Mouse (Mus musculus) hindbrain, embryonic 11.5 days (tissue): ENCODE measurements around the gene Osbpl3. TPM values are rescaled to one million over a fixed set of nuclear protein-coding genes. Genes with fewer than 3 reads are reported as not detected.

Experiments
- ATAC-seq: fragments of 200-750 bp; cut with Nextera tagmentation; 2 replicates; pipeline ENCODE4 v1.8.0; 2017; ENCODE audit warnings: mild to moderate bottlenecking, moderate TSS enrichment, moderate library complexity; ENCODE audit not compliant: low FRiP score
- DNase-seq: peaks from one replicate; pipeline ENCODE4 v3.0.0-alpha.2; 2015; ENCODE audit warnings: low spot score
- H3K27ac ChIP-seq: fragments of 300-500 bp; sonication (generic); 2 replicates; pipeline ENCODE4 v1.5.1; 2014; ENCODE audit warnings: mild to moderate bottlenecking, low read depth, low read length
- H3K27me3 ChIP-seq: fragments of 300-500 bp; sonication (generic); 2 replicates; pipeline ENCODE4 v1.6.1; 2014; ENCODE audit warnings: mild to moderate bottlenecking, low read length, moderate library complexity, mixed read lengths; ENCODE audit not compliant: control insufficient read depth, insufficient read depth
- H3K36me3 ChIP-seq: fragments of 300-500 bp; sonication (generic); 2 replicates; pipeline ENCODE4 v1.6.1; 2014; ENCODE audit warnings: mild to moderate bottlenecking, low read length, moderate library complexity, mixed read lengths; ENCODE audit not compliant: control insufficient read depth, insufficient read depth
- H3K4me1 ChIP-seq: fragments of 300-500 bp; sonication (generic); replicated peaks from 2 replicates; pipeline ENCODE4 v1.6.1; 2014; ENCODE audit warnings: low read length, mixed read lengths; ENCODE audit not compliant: control insufficient read depth, insufficient read depth
- H3K4me2 ChIP-seq: fragments of 300-500 bp; sonication (generic); replicated peaks from 2 replicates; pipeline ENCODE4 v1.6.1; 2014; ENCODE audit warnings: mild to moderate bottlenecking, low read depth, low read length
- H3K4me3 ChIP-seq: fragments of 300-500 bp; sonication (generic); 2 replicates; pipeline ENCODE4 v1.5.1; 2014; ENCODE audit warnings: low read depth, low read length
- H3K9ac ChIP-seq: fragments of 300-500 bp; sonication (generic); 2 replicates; pipeline ENCODE4 v1.6.1; 2014; ENCODE audit warnings: low read depth, low read length
- H3K9me3 ChIP-seq: fragments of 300-500 bp; sonication (generic); 2 replicates; pipeline ENCODE4 v1.6.1; 2016; ENCODE audit warnings: low read length; ENCODE audit not compliant: control insufficient read depth
- WGBS: fragments of 180-500 bp; shearing (Covaris S2); extraction: QIAGEN DNeasy Blood & Tissue Kit; methylation state at CpG from one replicate; pipeline ENCODE4 v1.1.7; 2014; 5-methylcytosine and 5-hydroxymethylcytosine counted together
- polyA plus RNA-seq: library from polyadenylated mRNA; unstranded; fragments of >200 nt; fragmentation: Nextera tagmentation; extraction: Ambion mirVana; gene quantifications from 2 replicates; pipeline ENCODE4 v1.2.1, GENCODE M21; 2014

The Osbpl3 gene
- polyA plus RNA-seq, 1 experiment from 2014 or later, result 7.2 TPM

- ATAC-seq (peak; percentile 71), DNase-seq (no peak)
- Histone ChIP-seq H3K4me1 (no peaks in the 10 kb centered on the region), H3K4me2 (peak overlapping the region; percentile 68), H3K27me3 (no peaks in the 10 kb centered on the region), H3K9ac (peak overlapping the region; percentile 67), H3K9me3 (no peaks in the 10 kb centered on the region), H3K4me3 (peak overlapping the region; percentile 50), H3K27ac (peak overlapping the region; percentile 62; the same call in 1 of the 2 replicates), H3K36me3 (no peaks in the 10 kb centered on the region)
- 0% methylated on average over 6 of the region's 6 CpGs for WGBS
Measured at GRCm38 (mm10) chr6:50261922-50262261, 194.1 kb downstream of the Osbpl3 start.

GRCm38 (mm10) chr6:50261201-50261921, 194.6 kb downstream of the Osbpl3 start:
- H3K27ac ChIP-seq, result peak overlapping the region; percentile 62; the same call in 1 of the 2 replicates
- 4% methylated on average over 27 of the region's 35 CpGs for WGBS

DNA sequence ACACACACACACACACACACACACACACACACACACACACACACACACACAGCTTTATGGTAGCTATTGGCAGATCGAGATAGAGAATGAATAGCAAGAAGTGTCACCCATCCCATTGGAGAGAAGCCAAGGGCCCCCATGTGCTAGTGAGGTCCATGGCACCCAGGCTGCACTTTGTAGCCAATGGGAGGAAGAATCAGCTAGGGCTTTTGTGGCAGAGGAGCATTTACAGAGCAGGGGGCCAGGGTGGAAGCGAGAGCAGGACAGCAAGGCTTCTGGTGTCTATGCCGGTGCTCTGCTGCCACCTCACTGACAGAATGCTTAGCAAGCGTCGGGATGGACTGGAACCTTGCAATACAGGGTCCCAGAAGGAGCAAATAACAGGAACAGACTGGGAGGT, 200.6 kb downstream of the Osbpl3 start:
- Histone ChIP-seq H3K27ac (no peak overlapping the region), H3K4me2 (no peak overlapping the region), H3K9ac (no peak overlapping the region), H3K9me3 (no peaks in the 10 kb centered on the region), H3K4me3 (no peak overlapping the region), H3K27me3 (no peaks in the 10 kb centered on the region), H3K36me3 (no peaks in the 10 kb centered on the region), H3K4me1 (no peaks in the 10 kb centered on the region)
- no peak for DNase-seq
- ATAC-seq, result no peak
- 80% methylated on average over 5 of the region's 5 CpGs for WGBS

More at GRCm38 (mm10) chr6:50261201-50261921, 194.6 kb downstream of the Osbpl3 start:
- ATAC-seq, result peak; percentile 90
- Histone ChIP-seq H3K4me2 (peak overlapping the region; percentile 68), H3K9ac (peak overlapping the region; percentile 67), H3K27me3 (no peaks in the 10 kb centered on the region), H3K36me3 (no peaks in the 10 kb centered on the region), H3K4me1 (no peaks in the 10 kb centered on the region), H3K9me3 (no peaks in the 10 kb centered on the region), H3K4me3 (peak overlapping the region; percentile 50)
- DNase-seq, result peak; percentile 94

- DNase-seq (no peak), ATAC-seq (no peak)
- Histone ChIP-seq H3K9ac (no peak overlapping the region), H3K4me2 (no peak overlapping the region), H3K4me1 (no peaks in the 10 kb centered on the region), H3K9me3 (no peaks in the 10 kb centered on the region), H3K36me3 (no peaks in the 10 kb centered on the region), H3K4me3 (no peak overlapping the region), H3K27me3 (no peaks in the 10 kb centered on the region), H3K27ac (no peak overlapping the region)
- WGBS, result 76% methylated on average over 10 of the region's 10 CpGs
Measured at GRCm38 (mm10) chr6:50254723-50255184, 201.2 kb downstream of the Osbpl3 start.

DNA sequence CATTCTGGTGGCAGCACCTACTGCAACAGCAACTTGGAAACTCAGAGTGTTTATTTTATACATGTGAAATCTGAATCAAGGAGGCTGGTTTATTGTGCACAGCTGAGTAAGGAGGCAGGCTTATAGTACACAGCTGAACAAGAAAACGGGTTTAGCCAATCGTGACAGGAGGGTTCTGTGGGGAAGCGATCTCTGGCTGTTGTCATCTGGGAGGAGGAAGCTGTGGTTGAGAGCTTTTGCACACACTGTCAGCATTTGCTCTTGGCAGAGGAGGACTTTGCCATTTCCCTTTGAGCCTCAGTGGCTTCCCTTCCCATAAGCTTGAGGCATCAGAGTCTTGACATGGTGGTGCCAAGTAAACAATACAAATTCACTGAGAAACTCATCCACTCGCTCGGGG, 203.3 kb downstream of the Osbpl3 start:
- Histone ChIP-seq H3K9me3 (no peaks in the 10 kb centered on the region), H3K4me2 (no peak overlapping the region), H3K9ac (no peak overlapping the region), H3K27me3 (no peaks in the 10 kb centered on the region), H3K4me1 (no peaks in the 10 kb centered on the region), H3K36me3 (no peaks in the 10 kb centered on the region), H3K27ac (no peak overlapping the region), H3K4me3 (no peak overlapping the region)
- DNase-seq (no peak), ATAC-seq (no peak)
- WGBS, result 75% methylated on average over 5 of the region's 5 CpGs

- no peak for DNase-seq
- Histone ChIP-seq H3K27ac (no peak overlapping the region), H3K27me3 (no peaks in the 10 kb centered on the region), H3K9me3 (no peaks in the 10 kb centered on the region), H3K4me2 (no peak overlapping the region), H3K36me3 (no peaks in the 10 kb centered on the region), H3K9ac (no peak overlapping the region), H3K4me1 (no peaks in the 10 kb centered on the region), H3K4me3 (no peak overlapping the region)
- no peak for ATAC-seq
- 83% methylated on average over 4 of the region's 4 CpGs for WGBS
Measured at GRCm38 (mm10) chr6:50247791-50248190, 208.2 kb downstream of the Osbpl3 start.

GRCm38 (mm10) chr6:50247356-50247755, 208.6 kb downstream of the Osbpl3 start:
- WGBS, result 74% methylated on average over 2 of the region's 2 CpGs
- Histone ChIP-seq H3K4me2 (no peak overlapping the region), H3K9me3 (no peaks in the 10 kb centered on the region), H3K36me3 (no peaks in the 10 kb centered on the region), H3K4me3 (no peak overlapping the region), H3K4me1 (no peaks in the 10 kb centered on the region), H3K27me3 (no peaks in the 10 kb centered on the region), H3K9ac (no peak overlapping the region), H3K27ac (no peak overlapping the region)
- ATAC-seq (no peak), DNase-seq (no peak)

DNA sequence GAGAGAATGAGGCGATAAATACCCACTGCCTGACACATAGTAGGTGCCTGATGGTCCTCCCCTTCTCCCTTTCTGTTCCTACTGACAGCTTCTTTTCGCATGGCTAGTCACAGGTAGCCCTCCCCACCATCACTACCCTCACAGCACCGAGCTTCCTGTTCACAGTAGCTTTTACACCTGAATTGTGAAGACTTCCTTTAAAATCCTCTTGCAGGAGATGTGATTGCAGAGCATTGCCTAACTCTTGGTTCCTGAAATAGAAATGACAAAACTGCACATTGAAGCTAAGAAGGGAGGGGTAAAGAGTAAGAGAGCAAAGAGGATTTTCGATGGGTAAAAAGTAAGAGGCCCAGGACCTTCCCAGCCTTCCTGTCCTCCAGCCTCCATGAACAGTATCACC, 211.0 kb downstream of the Osbpl3 start:
- Histone ChIP-seq H3K27me3 (no peaks in the 10 kb centered on the region), H3K9ac (no peak overlapping the region), H3K4me2 (no peak overlapping the region), H3K9me3 (no peaks in the 10 kb centered on the region), H3K4me3 (no peak overlapping the region), H3K4me1 (no peaks in the 10 kb centered on the region), H3K27ac (no peak overlapping the region), H3K36me3 (no peaks in the 10 kb centered on the region)
- DNase-seq (no peak), ATAC-seq (no peak)
- WGBS, result 74% methylated on average over 4 of the region's 4 CpGs

DNA sequence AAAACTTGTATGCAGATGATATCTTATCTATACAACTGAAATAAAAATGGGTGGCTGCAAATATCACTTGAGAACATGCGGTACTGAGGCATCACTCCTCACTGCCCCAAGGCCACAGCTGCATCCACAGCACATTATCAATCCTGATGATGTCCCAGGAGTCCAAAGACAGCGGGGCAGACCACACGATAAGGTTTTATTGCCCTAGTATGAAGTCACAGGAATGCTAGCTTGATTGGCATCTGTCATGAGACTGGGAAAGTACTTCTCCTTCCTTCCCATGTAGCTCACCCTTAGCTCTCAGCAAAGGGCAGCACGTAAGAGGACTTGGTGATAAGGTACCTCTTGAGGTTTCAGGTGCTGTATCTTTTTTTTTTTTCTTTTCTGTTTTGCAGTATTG, 211.9 kb downstream of the Osbpl3 start:
- no peak overlapping the region for H3K27ac ChIP-seq
- no peaks in the 10 kb centered on the region for H3K4me1 ChIP-seq
- ATAC-seq (no peak), DNase-seq (no peak)
- H3K27me3 ChIP-seq, result no peaks in the 10 kb centered on the region
- 77% methylated on average over 4 of the region's 4 CpGs for WGBS
- H3K36me3 ChIP-seq, result no peaks in the 10 kb centered on the region
- H3K9ac ChIP-seq, result no peak overlapping the region
- no peak overlapping the region for H3K4me3 ChIP-seq
- no peak overlapping the region for H3K4me2 ChIP-seq
- no peaks in the 10 kb centered on the region for H3K9me3 ChIP-seq
